Mouse (Mus musculus): Measurements from ENCODE around the gene Ube2q2.
"Not testable (repeated sequence)": the region's sequence is repeated elsewhere in the genome, so short reads cannot be mapped to it uniquely, and the experiment has no call there.

The Ube2q2 gene

DNA sequence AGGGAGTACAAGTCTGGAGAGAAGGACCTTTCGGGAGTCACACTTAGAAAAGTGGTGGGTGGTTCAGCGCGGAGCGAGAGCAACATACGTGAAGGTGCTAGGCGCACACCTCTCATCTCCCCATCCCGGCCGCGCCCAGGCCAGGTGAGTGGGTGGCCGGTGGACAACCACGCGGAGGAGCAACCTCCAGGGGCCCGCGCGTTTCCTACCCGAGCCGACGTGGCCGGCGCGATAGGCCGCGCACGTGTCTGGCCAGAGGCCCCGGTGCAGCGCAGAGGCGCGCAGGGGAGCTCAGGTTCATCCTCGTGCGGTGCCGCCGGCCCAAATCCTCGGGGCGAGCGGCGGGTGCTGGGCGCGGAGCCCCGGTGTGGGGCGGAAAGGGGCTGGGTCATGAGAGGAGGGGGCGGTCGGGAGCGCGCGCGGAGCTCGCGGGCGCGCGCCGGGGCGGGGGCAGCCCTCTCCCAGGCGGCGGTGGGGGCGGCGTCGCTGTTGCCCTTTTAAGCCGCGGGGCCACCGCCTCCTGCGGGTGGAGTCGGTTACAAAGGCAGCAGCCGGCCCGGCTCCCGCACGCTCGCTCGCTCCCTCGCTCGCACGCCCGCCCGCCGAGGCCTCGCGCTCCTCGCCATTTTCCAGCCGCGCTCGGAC is at the start of gene Ube2q2:
Gene Ube2q2 (plus strand): TSS at position 1 of the 645 bp plus-strand sequence.
- peak; percentile 79 to 86 for DNase-seq

DNA sequence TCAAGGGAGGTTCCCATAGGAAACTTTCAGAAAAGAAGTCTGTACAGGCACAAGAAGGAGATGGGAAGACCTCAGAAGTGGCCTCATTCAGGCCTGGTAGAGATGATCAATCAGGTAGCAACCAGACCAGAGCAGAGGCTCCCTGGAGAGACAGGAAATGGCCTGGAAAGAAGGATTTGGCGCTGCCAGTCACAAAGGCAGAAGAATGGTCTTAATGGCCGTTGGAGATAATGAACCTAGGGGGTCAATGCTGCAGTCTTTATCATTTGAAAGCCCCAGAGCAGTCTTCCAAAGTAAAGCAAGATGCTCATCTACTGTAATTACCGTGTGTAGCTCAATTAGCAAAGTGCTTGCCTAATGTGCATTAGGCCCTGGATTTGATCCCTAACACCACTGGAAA is 47.5 kb upstream of the Ube2q2 start:
- no peak for DNase-seq

DNA sequence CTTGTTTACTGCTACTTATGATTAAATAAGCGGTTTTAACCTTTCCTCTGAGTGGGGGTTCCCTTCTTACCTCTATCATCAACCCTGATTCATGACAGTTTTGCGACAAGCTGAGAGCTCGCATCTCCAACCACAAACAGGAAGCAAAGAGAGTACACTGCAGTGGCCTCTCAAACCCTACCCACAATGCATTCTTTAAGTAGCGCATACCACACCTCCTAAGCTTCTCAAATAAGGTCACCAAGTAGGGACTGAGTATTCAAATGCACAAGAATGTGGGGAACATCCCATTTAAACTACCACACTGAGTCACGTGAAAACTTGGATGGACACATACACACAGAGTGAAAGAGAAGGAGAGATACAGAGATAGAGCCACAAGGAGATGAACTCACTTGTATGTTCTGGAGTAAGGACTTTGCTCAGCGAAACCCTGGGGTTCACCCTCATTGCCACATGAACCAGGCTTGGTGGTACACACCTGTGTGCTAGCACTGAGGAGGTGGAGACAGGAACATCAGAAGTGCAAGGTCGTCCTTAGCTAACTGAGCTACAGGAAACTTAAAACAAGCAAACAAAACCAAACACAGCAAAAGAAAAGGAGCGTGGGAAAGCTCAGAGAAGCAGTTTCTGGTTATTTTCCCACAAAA is 46.3 kb upstream of the Ube2q2 start:
- DNase-seq = no peak

DNA sequence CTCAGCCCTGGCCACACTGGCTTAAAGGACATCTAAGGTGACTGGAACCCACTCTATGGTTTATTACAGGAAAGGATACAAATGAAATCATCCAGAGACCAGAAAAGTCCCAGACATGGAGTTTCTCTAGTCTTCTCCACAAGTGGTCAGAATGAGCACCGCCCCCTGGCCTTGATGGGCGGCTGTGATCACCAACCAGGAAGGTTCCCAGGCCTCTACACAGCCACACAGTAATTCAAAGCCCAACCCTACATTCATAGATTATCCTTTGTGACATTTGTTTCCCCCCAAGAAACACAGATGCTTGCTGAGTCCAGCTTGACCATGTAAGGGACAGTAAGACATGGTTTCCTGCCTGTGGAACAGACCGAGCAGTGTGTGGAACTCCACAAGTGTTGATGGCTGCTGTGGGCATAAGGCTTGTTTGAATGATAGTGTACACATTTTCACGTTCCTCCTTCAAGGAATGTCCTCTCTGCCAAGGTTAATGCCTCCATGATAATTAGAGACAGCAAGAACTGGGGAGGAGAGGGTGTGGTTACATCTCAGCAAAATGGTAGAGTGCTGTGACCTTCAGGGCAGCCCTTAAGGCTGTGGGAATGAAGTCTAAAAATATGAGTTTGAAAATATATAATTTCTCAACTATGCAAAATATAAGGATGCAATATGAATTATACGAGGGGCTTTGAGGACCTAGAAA is 45.6 kb upstream of the Ube2q2 start:
- DNase-seq = no peak

DNA sequence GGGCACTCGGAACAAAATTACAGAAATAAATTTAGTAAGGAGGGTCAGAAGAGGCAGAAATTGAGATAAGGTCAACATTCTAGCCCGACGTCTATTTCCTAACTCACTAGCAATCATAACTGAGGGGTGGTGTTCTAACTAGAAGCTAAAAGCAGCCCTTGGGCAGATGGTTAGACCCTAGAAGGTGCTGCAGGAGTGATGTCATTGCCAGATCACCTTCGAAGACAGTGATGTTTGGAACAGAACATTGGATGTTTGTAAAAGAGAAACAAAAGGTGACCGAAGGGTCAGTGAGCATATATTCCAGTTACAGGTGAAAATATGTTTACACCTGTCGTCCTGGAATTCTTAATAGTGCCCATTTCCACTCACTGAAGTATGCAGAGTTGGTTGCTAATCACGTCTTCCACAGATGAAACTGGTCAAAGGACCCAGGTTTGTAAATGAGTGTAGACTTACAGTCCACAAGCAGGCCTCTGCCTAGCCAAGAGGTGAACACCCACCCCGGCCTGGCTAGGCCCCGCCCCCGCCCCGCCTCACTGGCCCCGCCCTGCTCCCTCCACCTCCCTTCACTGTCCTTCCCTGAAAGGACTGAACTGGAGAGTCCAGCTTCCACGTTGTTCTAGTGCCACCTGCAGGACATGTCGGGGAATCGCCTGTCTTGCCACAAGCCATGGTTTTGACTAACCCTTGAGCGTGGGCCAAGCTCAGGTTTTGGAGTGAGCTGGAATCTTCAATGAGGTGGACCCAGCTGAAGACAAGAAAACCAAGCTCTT is 38.4 kb upstream of the Ube2q2 start:
- peak; percentile 84 to 89 for DNase-seq

DNA sequence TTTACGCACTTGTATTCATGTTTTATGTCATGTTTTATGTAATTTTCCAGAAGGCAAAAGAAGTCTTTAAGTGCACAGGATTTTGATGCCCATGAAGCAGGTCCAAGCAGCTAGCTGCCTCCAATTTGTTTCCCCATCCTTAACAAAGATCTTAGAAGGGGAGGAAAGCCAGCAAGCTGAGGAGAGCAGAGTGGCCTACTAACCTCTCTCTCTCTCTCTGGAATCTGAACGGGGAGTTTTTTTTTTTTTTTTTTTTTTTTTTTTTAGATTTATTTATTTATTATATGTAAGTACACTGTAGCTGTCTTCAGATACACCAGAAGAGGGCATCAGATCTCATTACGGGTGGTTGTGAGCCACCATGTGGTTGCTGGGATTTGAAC is 37.8 kb upstream of the Ube2q2 start:
- not testable (repeated sequence) for DNase-seq

DNA sequence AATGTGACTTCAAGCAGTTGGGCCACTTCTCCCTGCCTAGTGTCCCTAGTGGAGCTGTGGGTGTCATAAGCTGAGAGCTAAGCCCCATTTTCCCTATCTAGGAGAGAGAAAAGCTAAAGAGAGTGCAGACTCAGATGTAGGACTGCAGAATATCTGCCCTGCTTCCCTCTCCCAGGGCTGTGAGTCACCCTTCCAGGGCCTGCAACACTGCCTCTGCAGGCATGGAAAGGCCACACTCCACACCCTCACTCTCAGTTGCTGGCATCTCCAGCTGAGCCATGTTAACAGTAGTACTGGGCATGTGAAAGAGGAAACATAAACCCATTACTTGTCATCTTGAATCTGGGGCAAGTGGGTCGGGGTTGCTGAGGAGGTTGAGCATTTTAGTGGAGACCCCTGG is 33.9 kb upstream of the Ube2q2 start:
- peak in 1 of 2 experiments; percentile 25 for DNase-seq

DNA sequence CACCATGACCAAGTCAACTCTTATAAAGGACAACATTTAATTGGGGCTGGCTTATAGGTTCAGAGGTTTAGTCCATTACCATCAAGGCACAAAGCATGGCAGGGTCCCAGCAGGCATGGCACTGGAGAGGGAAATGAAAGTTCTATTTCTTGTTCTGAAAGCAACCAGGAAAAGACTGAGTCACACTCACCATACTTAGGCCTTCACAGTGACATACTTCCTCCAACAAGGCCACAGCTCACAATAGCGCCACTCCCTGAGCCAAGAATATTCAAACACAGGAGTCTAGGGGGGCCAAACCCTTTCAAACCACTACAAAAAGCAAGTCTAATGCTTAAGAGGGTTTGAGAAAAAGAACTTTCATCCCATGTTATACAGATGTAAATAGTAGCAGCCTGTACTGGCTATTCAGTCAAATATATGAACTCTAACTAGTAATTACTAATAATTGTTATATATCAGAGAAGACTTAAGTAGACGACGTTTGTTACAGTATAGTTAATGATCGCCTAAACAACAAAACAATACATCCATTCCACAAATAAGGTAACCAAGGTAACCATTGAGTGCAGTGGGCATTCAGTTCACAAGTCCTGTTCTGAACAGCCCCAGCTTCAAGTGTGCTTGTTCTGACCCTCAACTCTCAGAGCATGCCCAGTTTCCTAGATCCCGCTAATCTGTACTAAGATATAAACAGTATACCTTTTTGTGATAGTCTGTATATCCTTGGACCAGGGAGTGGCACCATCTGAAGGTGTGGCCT is 31.2 kb upstream of the Ube2q2 start:
- DNase-seq = no peak

DNA sequence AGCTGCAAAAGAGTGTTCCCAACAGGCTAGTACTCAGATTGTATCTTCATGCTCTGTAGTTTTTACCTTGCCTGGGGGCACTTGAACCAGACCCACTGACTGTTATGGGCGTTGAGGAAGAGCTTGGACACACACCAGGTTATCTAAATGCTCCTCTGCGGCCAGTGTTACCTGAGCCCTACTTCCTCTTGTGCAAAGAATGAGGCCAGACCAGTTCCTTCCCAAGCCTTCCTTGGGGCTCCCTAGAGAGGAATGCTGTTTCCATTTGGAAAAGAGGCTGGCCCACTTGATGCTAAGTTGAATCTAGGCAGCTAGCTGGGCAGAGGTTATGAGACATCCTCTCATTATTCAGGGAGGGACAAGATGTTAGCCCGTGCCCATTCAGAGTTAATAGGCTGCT is 26.1 kb upstream of the Ube2q2 start:
- DNase-seq = peak; percentile 11 to 37

DNA sequence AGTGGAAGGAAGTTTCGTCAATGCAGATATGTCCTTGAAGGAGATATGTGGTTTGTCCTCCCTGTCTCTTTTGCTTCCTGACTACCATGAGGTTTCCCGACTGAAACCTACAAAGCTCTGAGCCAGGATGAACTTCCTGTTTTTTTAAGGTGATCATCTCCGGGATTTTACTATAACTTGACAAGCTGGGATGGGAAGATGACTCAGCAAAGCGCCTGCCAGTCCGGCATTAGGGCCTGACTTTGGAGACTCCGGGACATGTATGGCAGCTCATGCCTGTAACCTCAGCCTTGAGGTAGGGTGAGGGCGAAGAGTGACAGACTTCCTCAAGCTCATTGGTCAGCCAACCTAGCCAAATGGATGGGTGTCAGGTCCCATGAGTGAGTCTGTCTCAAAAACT is 22.9 kb upstream of the Ube2q2 start:
- DNase-seq = no peak

DNA sequence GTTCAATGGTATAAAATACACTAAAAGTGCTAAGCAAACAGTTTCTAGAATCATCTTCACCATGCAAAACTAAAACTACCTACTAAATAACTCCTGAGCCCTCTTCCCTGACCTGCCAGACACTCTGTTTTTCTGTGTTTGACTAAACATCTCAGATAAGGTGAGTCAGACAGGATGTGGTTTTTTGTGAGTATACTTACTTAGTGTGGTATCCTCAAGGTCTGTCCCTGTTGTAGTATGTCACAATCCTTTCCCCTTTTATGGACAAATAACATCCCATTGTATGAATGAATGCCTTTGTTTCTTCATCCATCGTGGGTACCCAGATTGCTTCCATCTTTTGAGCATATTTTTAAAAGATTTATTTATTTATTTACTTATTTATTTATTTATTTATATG is 22.4 kb upstream of the Ube2q2 start:
- DNase-seq = no peak

DNA sequence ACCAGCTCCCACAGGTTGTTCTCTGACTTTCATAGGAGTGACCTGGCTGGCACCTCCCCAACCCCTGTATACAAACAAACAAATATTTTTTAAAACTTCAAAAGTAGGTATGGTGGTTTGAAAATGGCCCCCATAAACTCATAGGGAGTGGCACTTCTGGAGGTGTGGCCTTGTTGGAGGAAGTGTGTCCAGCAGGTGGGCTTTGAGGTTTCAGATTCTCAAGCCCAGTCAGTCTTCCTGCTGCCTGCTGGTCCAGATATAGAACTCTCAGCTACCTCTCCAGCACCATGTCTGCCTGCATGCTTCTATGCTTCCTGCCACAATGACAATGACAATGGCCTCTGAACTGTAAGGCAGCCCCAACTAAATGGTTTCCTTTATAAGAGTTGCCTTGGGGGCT is 16.8 kb upstream of the Ube2q2 start:
- DNase-seq = no peak

DNA sequence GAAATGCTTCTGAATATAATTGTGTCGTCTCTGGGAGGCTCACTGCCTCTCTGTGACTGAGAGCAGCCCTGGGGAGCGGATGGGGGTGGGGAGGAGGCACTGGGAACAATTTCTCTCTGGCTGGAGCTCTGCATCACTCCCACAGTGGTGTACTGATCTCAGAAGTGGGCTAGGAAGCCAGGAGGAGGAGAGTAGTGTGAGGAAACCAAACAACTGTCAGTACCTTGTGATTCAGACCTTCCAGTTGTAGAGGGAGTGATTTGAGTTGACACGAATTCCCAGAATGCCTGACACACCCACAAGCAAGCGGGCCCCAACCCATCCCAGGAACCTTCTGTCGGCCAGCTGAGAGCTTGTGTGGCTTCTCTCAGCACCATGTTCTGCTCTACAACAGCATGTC is 12.1 kb upstream of the Ube2q2 start:
- DNase-seq = peak in 1 of 2 experiments; percentile 34

DNA sequence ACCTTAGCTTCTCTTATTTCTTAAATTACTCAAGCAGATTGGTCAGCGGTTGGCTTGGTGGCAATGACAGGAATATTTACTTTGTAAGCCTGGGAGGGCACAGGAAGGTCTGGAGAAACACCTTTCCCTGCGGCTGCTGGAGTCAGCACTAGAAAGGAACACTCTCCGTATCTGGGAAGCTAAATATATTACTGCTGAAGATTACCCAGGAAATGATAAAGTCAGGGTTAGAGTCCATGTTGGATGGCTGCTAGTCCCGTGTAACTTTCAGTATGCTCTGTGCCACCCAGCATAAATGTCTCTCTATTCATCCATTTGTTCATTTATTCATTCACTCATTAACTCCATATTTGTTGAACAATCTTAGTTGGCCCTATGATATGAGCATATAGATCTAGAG is 11.5 kb upstream of the Ube2q2 start:
- no peak for DNase-seq

DNA sequence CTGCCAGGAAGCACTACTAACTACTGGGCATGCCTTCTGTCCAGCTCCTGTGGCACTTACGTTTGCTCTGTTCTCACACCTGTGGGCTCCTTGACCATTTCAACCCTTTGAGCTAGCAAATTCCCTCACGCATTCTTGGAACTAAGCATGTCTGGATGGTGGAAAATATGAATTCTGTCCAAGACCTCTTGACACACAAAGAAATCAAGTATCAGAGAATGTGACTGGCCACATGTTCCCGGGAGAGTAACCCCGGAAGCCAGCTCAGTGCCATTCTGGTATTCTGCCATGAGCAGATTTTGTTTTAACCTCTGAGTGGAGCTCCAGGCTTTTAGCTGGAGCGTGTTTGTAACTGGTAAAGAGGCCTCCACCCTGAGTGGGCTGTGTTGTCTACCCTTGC is 8.7 kb upstream of the Ube2q2 start:
- DNase-seq = peak; percentile 49 to 58

DNA sequence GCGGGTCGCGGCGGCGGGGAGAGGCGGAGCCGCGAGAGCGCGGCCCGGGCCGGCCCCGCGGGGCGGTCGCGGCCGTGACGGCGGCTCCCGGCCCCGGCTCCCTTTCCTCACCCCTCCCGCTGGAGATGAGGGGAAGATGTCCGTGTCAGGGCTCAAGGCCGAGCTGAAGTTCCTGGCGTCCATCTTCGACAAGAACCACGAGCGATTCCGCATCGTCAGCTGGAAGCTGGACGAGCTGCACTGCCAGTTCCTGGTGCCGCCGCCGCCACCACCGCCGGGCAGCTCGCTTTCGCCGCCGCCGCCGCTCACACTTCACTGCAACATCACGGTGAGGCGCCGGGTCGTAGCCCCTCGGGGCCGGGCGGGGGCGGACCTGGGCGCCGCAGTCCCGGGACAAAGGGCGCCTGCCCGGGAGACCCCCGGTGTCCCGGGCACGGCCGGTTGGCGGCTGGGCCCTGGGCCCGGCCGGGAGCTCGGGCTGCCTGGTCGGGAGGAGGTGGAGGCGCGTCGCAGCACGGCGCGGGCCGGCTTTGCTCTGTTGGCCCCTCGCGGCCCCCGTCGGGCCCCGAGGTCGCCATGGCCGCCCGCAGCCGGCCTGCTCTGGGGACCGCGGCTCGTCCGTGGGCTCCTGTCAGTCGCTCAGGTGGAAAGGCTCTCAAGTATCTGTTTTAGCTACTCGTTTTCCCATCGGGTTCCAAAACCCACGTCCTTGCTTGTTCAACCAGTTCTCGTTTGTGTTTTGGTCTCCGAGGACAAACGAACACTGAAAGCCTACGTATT is 1.0 kb downstream of the Ube2q2 start:
- peak; percentile 72 for DNase-seq

DNA sequence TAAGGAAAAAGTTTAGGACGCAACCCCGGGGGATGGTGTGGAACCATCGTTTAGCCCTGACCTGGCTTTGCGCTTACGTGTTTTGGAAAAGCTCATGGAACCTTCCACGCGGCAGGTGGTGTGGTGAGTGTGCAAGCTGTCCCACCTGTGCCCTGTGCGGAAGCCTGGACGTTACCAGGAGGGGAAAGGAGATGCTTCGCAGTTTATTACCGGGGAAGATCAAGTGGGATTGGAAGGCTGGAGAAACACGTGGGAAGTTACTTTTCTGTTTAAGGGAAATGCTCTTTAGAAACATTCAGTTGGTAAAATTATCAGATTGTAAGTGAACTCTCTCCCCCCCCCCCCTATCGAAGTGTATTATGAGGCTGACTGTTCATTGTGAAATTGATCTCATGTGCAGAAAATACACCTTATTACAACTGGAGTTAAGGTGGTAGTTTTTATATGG is 1.6 kb downstream of the Ube2q2 start:
- DNase-seq = no peak

DNA sequence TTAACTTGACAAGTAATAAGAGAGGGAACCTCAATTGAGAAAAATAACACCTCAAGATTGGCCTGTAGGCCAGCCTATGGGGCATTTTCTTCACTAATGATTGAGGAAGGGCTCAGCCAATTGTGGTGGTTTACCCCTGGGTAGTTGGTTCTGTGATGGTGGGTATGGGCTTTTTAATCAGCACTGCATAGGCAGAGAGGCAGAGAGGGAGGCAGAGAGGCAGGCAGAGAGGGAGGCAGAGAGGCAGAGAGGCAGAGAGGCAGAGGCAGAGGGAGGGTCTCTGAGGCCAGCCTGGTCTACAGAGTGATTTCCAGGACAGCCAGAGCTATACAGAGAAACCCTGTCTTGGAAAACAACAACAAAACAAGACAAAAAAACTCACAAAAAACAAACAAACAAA is 2.4 kb downstream of the Ube2q2 start:
- no peak for DNase-seq

DNA sequence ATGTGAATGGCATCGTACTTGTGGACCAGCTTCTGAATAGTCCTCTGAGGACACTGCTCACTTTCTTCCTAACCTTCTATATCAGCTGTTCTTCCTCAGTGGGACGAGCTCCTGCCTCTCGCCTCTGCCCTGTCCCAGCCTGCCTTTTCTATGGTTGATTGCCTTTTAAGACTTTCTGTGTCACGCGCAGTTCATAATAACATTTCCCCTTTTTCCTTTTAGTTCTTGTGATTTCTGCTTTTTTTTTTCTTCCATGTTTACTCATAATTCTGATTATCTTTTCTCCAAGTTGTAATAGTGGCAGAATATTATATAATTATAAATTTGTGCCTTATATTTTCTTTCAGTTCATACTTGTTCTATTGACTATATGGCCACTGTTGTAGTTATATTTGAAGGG is 4.3 kb downstream of the Ube2q2 start:
- DNase-seq = no peak

DNA sequence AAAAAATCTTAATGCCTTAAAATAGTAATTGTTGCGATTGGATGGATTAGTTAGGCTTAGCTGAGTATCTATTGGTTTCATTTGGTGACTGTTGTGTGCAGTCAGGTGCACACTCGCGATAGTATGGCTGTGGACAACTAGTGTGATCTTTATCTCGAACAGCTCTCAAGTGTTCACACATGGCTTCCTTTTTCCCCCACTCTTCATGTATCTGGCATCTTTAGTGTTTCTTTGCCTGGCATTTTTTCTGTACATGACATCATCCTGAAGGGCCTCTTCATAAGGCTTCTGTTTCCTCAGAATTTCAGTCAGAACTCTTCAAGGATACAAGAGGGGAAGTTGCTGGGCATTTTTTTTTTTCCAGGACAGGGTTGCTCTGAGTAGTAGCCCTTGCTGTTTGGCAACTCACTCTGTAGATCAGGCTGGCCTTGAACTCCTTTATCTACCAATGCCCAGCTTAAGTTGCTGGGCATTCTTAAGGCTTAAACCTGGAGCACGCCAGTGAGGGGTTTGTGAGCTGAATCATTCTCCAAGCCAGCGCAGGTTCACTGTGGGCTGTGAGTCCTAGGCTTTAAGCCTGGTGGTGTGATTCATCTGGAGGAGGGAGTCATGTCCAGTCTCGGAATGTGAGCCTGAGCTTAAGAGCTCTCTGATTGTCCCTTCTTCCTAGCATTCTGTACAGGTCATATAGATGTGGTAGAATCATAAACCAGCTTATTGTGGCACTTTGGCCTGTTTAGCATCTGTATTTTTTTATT is 22.2 kb downstream of the Ube2q2 start:
- DNase-seq = no peak

DNA sequence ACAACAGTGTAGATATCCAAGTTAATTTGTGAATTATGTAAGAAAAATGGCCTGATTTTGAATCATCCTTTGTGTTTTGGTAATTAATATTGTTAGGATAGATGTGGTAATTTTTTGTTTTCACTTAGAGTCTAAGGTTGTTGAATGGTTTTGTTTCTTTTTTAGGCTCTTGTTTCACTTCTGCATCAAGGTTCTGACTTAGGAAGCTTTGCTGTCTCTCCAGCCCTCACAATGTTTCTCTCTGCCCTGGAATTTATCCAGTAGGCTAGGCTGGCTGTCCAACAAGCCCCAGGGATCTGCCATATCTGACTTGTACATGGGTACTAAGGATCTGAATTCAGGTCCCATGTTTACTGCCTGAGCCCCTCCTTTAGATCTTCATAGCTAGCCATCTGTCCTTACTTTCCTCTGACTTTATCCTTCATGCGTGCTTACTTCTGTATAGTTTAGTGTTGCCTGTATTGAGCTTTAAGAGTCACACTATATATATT is 23.6 kb downstream of the Ube2q2 start:
- no peak for DNase-seq

Measured in lung, postnatal 4 days (tissue).